Mouse (Mus musculus): ENCODE measurements around the gene Gm10401.
"Not testable (repeated sequence)": the region's sequence is repeated elsewhere in the genome, so short reads cannot be mapped to it uniquely, and the experiment has no call there.

The Gm10401 gene

DNA sequence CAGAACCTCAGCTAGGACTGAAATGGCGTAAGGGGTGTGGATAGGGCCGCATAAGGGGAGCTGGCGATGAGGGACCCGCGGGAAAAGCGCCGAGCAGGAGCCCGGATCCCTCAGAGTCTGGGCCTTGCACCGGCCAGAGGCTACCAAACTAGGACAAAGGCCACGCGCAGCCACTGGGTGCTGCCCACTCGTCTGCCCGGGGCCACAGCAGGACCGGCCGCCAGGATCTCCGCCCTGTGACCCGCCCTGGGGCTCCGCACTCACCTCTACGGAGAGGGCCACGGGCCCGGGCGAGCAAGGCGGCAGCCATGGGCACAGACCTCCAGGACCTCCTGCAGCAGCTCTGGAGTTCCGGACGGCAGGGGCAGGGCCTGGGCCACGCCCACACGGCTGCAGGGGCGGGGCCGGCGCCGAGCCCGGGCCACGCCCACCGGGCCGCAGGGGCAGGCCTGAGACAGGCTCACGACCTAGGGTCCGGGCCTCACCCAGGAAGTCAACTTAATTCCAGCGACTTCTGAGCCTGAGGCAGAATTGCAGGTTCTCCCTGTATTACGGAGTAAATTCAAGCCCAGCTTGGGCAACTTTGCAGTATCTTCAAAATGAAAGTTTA is 21.0 kb upstream of the Gm10401 start, which contains the start of gene Acads:
Gene Acads (minus strand): TSS at position 386 of the 610 bp plus-strand sequence.
- peak; percentile 91 for DNase-seq (ENCODE audit: low read depth, low spot score)

GRCm38 (mm10) chr5:115117467-115117866 is 19.4 kb upstream of the Gm10401 start:
- no peak for DNase-seq (ENCODE audit: low read depth, low spot score)

DNA sequence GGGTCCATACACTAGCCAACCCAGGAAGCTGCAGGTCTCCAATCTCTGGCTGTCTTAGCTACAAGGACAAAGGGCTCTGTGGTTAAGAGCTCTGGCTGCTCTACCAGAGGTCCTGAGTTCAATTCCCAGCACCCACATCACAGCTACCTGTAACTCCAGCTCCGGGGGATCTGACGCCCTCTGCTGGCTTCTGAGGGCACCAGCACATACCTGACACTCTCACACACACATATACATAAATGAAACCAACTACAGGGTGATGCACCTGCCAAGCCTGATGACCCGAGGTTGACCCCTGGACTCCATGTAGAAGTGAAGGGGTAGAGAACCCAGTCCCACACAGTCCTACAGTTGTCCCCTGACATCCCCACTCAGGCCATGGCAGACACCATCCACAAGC is 18.3 kb upstream of the Gm10401 start:
- no peak for DNase-seq (ENCODE audit: low read depth, low spot score)

- DNase-seq (ENCODE audit: low read depth, low spot score), result no peak
Observed at GRCm38 (mm10) chr5:115114501-115114900, 16.4 kb upstream of the Gm10401 start.

DNA sequence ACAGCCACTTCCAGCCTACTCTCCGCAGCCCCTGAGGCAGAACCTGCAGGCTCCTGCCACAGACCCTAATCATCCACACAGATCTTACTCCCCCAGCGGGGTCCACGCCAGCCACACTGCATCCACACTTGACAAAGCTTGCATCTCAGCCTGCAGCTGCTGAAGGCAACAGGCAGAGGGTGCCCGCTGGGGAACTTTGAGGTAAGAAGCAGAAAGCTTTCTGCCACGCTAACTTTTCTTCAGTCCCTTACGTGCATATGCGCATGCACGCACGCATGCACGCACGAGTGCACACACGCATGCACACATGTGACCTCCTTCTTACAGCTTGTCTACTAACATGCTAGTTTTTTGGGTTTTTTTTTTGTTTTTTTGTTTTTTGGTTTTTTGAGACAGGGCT is 15.1 kb upstream of the Gm10401 start:
- no peak for DNase-seq (ENCODE audit: low read depth, low spot score)

- DNase-seq (ENCODE audit: low read depth, low spot score), result no peak
Observed at GRCm38 (mm10) chr5:115111156-115111555, 13.1 kb upstream of the Gm10401 start.

DNA sequence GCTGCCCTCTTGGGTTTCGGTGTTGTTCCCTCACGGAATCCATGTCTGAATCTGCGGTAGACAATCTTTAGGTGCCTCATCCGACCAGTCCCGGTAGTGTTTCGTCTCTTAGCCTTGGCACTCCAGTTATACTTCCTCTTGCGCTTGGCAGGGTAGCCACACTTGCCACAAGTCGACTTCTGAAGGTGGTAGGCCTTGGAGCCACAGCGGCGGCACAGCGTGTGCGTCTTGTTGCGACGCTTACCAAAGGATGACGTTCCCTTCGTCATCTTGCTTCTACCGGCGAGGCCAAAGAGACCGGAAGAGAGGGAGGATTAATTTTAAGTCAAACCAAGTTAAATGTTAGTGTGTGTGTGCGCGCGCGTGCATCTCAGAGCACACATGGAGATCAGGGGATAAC is 5.2 kb upstream of the Gm10401 start:
- DNase-seq (ENCODE audit: low read depth, low spot score), result not testable (repeated sequence)

GRCm38 (mm10) chr5:115102231-115102630 is 4.1 kb upstream of the Gm10401 start:
- DNase-seq (ENCODE audit: low read depth, low spot score), result no peak

- DNase-seq (ENCODE audit: low read depth, low spot score), result no peak
Observed at GRCm38 (mm10) chr5:115100473-115100872, 2.4 kb upstream of the Gm10401 start.

GRCm38 (mm10) chr5:115099991-115100390 is 1.9 kb upstream of the Gm10401 start:
- no peak for DNase-seq (ENCODE audit: low read depth, low spot score)

DNA sequence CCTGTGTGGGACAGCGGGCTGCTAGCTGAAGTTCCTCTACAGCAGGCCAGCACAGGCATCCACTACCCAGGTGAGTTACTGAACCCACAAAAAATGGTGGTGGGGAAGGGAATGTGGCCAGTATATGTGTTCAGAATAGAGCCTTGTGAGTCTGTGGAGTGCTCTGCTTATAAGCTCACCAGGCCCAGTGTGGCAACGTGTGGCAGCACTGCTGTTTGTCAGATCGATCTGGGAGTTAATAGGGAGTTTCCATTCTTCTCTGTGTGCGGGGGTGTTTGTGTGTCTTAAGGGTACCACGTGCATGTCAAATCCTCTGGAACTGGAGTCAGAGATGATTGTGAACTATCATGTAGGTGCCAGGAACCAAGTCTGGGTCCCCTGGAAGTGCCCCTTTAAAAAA is 1.4 kb upstream of the Gm10401 start:
- DNase-seq (ENCODE audit: low read depth, low spot score), result no peak

- DNase-seq (ENCODE audit: low read depth, low spot score), result no peak
Observed at GRCm38 (mm10) chr5:115091776-115092175, 6.3 kb downstream of the Gm10401 start.

DNA sequence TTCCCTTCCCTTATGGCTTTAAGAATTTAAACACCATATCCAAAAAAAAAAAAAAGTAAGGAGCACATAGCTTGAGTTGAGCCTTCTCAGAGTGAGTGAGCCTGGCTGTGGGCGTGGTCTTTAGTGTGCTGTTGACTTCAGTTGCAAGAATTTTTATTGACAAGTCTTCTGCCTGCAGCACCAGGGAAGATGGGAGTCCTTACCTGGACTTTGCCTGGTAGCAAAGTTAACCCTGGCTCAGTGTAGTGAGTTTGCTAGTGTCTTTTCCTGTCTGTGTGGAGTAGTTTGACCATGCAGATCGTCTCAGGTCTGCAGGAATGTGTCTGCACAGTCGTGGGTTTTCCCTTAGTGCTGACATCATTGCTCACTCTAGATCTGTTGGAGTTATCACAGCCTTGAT is 7.1 kb downstream of the Gm10401 start:
- DNase-seq (ENCODE audit: low read depth, low spot score), result no peak

- DNase-seq (ENCODE audit: low read depth, low spot score), result no peak
Observed at GRCm38 (mm10) chr5:115089592-115090268, 8.4 kb downstream of the Gm10401 start.

DNA sequence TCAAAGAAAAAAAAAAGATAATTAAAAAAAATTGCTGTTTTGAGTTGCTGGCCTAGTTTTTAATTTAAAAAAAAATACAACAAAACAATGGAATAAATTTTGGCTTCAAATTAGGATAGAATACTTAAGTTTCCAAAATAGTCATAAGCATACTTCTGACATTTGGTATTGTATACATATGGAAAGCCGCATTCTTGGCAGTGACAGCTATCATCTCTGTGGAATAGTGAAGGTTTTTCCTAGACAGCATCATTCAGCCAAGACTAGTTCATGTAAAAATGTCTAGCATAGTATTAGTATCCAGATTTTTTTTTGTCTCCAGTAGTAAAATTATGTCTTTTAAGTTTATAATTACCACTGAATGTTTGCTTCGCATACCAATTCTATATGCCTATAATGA is 12.4 kb downstream of the Gm10401 start:
- DNase-seq (ENCODE audit: low read depth, low spot score), result no peak

DNA sequence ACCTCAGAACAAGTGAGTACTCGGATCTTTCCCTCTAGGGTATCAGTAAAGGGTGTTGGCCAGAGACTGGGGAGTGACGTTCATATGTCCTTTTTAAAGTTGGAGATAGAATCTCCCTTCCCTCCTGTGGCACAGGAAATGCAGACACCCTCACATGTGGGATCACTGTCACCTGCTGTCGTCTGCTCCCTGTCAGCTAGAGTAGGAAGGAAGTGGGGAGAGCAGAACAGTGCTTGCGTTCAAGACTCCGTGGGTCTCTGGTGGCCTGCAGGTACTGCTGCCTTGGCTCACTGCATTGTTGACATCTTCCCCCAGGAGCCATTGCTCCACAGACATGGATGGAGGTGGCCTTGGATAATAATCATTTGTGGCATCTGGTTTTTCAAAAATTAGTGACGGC is 14.6 kb downstream of the Gm10401 start:
- DNase-seq (ENCODE audit: low read depth, low spot score), result no peak

DNA sequence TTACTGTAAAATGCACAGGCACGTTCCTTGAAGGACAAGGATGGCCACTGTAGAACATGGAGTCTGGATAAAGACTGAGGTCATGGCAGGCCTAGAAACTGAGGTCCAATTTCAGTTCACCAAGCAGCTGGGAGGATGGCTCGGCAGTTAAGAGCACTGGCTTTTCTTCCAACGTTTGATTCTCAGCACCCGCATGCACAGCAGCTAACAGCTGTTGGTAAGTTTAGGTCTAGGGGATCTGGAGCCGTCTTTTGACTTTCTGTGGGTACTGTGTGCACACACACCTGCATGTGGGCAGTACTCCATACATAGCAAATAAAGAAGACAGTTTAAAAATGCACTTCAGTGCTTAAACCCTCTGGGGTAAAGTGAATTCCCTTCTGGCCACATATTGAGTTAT is 16.5 kb downstream of the Gm10401 start:
- DNase-seq (ENCODE audit: low read depth, low spot score), result no peak

DNA sequence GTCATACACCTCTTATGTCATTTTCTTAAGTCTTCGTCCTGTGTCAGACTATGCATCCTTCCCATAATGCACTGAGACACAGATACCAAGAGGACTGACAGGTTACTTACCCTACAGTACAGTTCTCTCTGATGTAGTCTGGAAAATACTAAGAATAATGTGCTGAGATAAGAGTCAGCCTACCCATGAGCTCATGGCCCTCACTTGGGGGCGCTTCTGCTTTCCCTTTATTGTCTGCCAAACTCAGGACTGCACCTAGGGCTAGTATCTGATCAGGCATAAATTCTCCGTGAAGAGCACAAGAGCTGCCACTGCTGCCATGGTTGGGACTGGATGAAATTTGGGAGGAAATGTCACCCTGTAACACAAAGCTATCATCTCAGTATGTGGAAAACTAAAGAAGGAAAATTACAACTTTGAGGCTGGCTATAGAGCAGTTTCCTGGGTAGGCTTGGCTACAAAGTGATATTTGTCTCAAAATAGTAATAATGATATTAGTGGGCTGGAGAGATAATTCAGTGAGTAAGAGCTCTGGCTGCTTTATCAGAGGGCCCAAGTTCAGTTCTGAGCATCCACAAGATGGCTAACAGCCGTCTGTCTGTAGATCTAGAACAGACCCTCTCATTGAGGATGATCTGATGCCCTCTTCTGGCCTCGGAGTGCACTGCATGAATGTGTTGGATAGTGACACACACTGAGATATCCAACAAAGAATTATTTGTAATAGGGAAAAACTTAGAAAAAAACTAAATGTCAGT is 21.8 kb downstream of the Gm10401 start:
- DNase-seq (ENCODE audit: low read depth, low spot score), result peak; percentile 65

DNA sequence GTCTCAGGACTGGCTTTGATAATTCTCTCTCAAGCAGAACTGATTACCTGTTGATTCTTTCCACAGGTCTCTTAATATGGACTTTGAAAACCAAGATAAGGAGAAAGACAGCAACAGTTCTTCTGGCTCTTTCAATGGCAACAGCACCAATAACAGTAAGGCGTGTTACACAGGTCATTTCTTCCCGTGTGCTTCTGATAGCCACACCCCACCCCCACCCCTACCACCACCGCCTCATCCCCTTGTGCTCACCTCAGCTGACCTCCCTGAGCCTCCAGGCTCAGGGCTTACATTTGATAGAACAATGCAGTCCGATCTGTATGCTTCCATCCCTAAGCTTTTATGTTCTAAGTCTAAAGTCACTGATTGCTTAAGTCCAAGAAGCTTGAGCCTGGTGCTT is 23.3 kb downstream of the Gm10401 start:
- no peak for DNase-seq (ENCODE audit: low read depth, low spot score)

- DNase-seq (ENCODE audit: low read depth, low spot score), result not testable (repeated sequence)
Observed at GRCm38 (mm10) chr5:115073306-115073705, 24.8 kb downstream of the Gm10401 start.

GRCm38 (mm10) chr5:115072143-115072542 is 26.0 kb downstream of the Gm10401 start:
- no peak for DNase-seq (ENCODE audit: low read depth, low spot score)

GRCm38 (mm10) chr5:115071096-115071901 is 26.8 kb downstream of the Gm10401 start:
- no peak for DNase-seq (ENCODE audit: low read depth, low spot score)
